Mouse (Mus musculus) forebrain, embryonic 11.5 days (tissue): ENCODE measurements around the gene 4930558K02Rik. TPM values are rescaled to one million over a fixed set of nuclear protein-coding genes. Genes with fewer than 3 reads are reported as not detected.

Experiments used
- ATAC-seq: fragments of 200-750 bp; cut with Nextera tagmentation; replicated peaks from 2 replicates; pipeline ENCODE4 v1.8.0; 2017; ENCODE audit warnings: moderate TSS enrichment; ENCODE audit not compliant: low FRiP score
- DNase-seq: peaks from one replicate; pipeline ENCODE4 v3.0.0-alpha.2; 2017; ENCODE audit warnings: low spot score
- H3K27ac ChIP-seq: fragments of 300-500 bp; sonication (generic); 2 replicates; pipeline ENCODE4 v1.5.1; 2014; ENCODE audit warnings: low read depth, low read length
- H3K27me3 ChIP-seq: fragments of 300-500 bp; sonication (generic); 2 replicates; pipeline ENCODE4 v1.6.1; 2014; ENCODE audit warnings: mild to moderate bottlenecking, low read length, mixed read lengths; ENCODE audit not compliant: control insufficient read depth, insufficient read depth
- H3K36me3 ChIP-seq: fragments of 300-500 bp; sonication (generic); 2 replicates; pipeline ENCODE4 v1.6.1; 2014; ENCODE audit warnings: mild to moderate bottlenecking, low read length, moderate library complexity, mixed read lengths; ENCODE audit not compliant: control insufficient read depth, insufficient read depth
- H3K4me1 ChIP-seq: fragments of 300-500 bp; sonication (generic); replicated peaks from 2 replicates; pipeline ENCODE4 v1.6.1; 2014; ENCODE audit warnings: low read length, mixed read lengths; ENCODE audit not compliant: control insufficient read depth, insufficient read depth
- H3K4me2 ChIP-seq: fragments of 300-500 bp; sonication (generic); 2 replicates; pipeline ENCODE4 v1.6.1; 2014; ENCODE audit warnings: low read depth, mild to moderate bottlenecking, low read length, moderate library complexity, mixed read lengths; ENCODE audit not compliant: severe bottlenecking
- H3K4me3 ChIP-seq: fragments of 300-500 bp; sonication (generic); 2 replicates; pipeline ENCODE4 v1.5.1; 2014; ENCODE audit warnings: low read depth, low read length
- H3K9ac ChIP-seq: fragments of 300-500 bp; sonication (generic); 2 replicates; pipeline ENCODE4 v1.6.1; 2014; ENCODE audit warnings: low read length
- H3K9me3 ChIP-seq: fragments of 300-500 bp; sonication (generic); 2 replicates; pipeline ENCODE4 v1.6.1; 2016; ENCODE audit warnings: low read length, mixed read lengths; ENCODE audit not compliant: control insufficient read depth
- WGBS: fragments of 180-500 bp; shearing (Covaris S2); extraction: QIAGEN DNeasy Blood & Tissue Kit; methylation state at CpG from one replicate; pipeline ENCODE4 v1.1.7; 2014; 5-methylcytosine and 5-hydroxymethylcytosine counted together
- polyA plus RNA-seq: library from polyadenylated mRNA; unstranded; fragments of >200 nt; fragmentation: Nextera tagmentation; extraction: Ambion mirVana; gene quantifications from 2 replicates; pipeline ENCODE4 v1.2.1, GENCODE M21; 2014

The 4930558K02Rik gene
- polyA plus RNA-seq, 1 experiment from 2014 or later: not detected

DNA sequence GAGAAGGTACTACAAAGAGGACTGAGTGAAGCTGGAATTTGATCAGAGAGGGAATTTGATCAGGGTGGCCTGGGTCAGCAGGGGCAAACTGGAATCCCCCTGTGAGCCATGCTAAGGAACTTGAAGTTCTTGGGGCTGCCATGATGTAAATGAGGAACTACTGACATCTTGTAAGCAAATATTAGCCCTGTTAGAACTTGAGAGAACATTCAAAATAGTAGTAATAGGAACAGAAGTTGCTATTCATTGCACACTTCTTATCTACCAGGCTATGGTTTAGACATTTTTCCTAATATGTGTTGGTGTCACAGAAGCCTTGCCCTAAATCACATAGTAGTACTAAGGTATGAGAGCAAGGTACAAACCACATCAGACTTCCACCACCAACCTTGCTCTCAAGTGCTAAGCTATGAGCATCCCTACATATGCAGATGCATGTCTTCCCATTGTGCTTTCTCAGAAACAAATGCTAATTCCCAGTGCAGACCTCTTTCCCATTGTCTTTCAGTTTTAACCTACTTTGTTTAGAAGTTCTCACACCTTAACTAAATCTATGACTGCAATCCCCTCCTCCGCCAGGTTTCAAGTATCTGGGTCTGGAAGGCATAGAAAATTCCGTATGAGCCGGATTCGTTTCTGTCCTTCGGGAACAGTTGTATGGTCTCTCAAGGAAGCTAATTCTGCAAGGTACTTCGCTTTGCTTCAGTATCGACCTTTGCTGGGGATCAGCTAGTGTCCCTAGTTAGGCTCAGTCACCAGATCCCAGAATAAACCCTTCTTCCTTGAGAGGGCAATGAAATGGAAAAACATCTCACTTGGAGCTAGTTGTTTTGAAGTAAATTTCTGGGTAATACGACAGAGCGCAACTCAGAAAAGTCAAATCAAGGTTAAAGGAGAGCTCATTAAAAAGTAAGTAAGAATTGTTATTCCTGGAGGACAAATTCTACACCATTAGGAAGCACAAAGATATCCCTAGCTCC is 58.7 kb downstream of the 4930558K02Rik start:
- DNase-seq (no peak), ATAC-seq (no peak)
- Histone ChIP-seq H3K4me3 (no peak overlapping the region), H3K27ac (no peak overlapping the region), H3K36me3 (no peaks in the 10 kb centered on the region), H3K9me3 (no peaks in the 10 kb centered on the region), H3K4me2 (no peak overlapping the region), H3K27me3 (no peaks in the 10 kb centered on the region), H3K9ac (no peak overlapping the region), H3K4me1 (no peaks in the 10 kb centered on the region)
- 78% methylated on average over 9 of the region's 9 CpGs for WGBS

GRCm38 (mm10) chr1:161919594-161919993 is 59.8 kb downstream of the 4930558K02Rik start:
- DNase-seq (no peak), ATAC-seq (no peak)
- WGBS: 92% methylated on average over 2 of the region's 2 CpGs
- H3K36me3 ChIP-seq: no peaks in the 10 kb centered on the region
- H3K9ac ChIP-seq: no peak overlapping the region
- H3K9me3 ChIP-seq: no peaks in the 10 kb centered on the region
- H3K27me3 ChIP-seq: no peaks in the 10 kb centered on the region
- no peaks in the 10 kb centered on the region for H3K4me1 ChIP-seq
- no peak overlapping the region for H3K4me2 ChIP-seq
- no peak overlapping the region for H3K27ac ChIP-seq
- H3K4me3 ChIP-seq: no peak overlapping the region

DNA sequence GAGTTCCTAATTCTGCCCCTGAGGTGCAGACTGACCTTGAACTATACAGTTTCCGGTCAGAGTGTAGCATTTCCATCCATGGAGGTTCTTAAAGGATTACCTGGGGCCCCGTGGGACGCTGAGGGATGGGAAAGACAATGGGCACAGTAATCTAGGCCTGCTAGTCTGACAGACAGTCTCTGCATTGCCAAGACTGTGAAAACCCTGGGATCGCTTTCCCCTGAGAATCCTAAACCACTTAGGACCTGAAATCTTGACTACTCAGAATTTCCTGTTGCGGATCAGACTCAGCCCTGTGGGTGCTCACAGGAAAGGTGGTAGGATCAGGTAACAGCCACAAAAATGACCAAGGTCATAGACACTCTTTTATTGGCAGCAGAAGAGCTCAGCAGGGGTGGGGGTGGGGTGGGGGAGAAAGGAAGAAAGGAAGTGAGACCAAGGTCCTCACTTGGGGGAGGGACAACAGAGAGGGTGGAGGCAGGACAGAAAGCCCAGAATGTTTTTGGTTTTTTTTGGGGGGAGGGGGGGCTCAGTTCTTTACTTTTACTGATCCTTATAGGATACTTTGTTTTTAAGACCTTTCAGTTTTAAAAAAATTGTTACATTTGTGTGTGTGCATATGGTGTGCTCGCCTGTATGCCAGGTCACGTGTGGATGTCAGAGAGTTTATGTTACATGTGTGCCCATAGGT is 60.6 kb downstream of the 4930558K02Rik start:
- no peak overlapping the region for H3K4me2 ChIP-seq
- H3K4me3 ChIP-seq: no peak overlapping the region
- no peak overlapping the region for H3K9ac ChIP-seq

GRCm38 (mm10) chr1:161917940-161918484 is 61.4 kb downstream of the 4930558K02Rik start:
- no peak overlapping the region for H3K4me2 ChIP-seq
- no peak overlapping the region for H3K4me3 ChIP-seq
- no peaks in the 10 kb centered on the region for H3K4me1 ChIP-seq
- H3K9me3 ChIP-seq: no peaks in the 10 kb centered on the region
- H3K36me3 ChIP-seq: no peaks in the 10 kb centered on the region
- 88% methylated on average over 3 of the region's 3 CpGs for WGBS
- DNase-seq (no peak), ATAC-seq (no peak)
- H3K27me3 ChIP-seq: no peaks in the 10 kb centered on the region
- H3K27ac ChIP-seq: no peak overlapping the region
- H3K9ac ChIP-seq: no peak overlapping the region

More for the DNA sequence above, 60.6 kb downstream of the 4930558K02Rik start:
- Histone ChIP-seq H3K27ac (no peak overlapping the region), H3K36me3 (no peaks in the 10 kb centered on the region), H3K27me3 (no peaks in the 10 kb centered on the region), H3K9me3 (no peaks in the 10 kb centered on the region), H3K4me1 (no peaks in the 10 kb centered on the region)
- DNase-seq (no peak), ATAC-seq (no peak)
- WGBS: 44% methylated on average over 7 of the region's 7 CpGs

GRCm38 (mm10) chr1:161916036-161916435 is 63.4 kb downstream of the 4930558K02Rik start:
- Histone ChIP-seq H3K36me3 (no peaks in the 10 kb centered on the region), H3K4me1 (no peaks in the 10 kb centered on the region), H3K9me3 (no peaks in the 10 kb centered on the region), H3K9ac (no peak overlapping the region), H3K4me2 (no peak overlapping the region), H3K4me3 (no peak overlapping the region), H3K27ac (no peak overlapping the region), H3K27me3 (no peaks in the 10 kb centered on the region)
- ATAC-seq (no peak), DNase-seq (no peak)
- 45% methylated on average over 3 of the region's 3 CpGs for WGBS

DNA sequence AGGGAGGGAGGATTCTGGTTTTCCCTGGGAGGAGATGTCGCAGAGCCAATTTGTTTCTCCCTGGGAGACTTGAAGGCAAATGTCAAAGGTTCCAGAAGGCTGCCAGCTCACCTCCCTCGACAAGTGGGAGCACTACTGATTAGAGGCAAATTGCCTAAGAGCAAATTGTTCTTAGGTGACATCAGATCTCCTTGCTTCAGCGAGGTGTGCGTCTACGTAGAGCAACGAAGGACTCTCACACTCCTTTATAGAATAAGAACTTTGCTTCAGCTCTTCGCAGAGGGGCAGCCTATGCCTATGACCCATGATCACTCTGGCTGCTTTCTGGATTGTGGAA is 65.8 kb downstream of the 4930558K02Rik start:
- no peak overlapping the region for H3K27ac ChIP-seq
- H3K4me3 ChIP-seq: no peak overlapping the region

DNA sequence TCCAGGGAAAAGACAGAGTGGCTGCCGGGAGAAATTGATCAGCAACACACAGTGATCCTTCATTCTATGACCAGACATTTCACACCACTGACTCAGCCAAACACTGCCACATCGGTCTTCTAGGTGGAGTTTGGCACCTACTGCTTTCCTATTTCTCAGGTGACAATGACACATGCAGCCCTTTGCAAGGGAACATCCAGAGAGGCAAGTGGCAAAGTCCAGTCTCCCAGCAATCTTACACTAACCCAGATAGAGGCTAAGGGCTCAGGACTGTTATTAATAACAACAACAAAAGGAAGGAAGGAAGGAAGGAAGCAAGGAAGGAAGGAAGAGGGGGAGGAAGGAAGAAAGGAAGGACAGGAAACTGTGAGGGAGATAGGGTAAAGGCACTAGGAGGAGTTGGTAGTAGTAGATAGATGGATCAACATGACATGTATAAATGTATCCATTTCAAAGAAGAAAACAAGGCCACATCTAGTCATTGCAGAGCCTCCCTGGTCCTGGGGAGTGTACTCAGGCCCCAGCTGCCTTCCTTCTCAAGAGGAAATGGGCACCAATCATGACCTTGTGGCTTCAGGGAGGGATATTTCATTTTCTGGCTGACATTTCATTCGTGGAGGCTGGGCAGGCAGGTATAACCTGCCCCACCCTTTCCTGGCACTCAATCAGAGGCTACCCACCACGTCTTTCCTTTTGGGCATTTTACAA is 66.3 kb downstream of the 4930558K02Rik start:
- WGBS: 73% methylated on average over 4 of the region's 4 CpGs
- Histone ChIP-seq H3K4me2 (no peak overlapping the region), H3K4me3 (no peak overlapping the region), H3K4me1 (no peaks in the 10 kb centered on the region), H3K27ac (no peak overlapping the region), H3K9me3 (no peaks in the 10 kb centered on the region), H3K36me3 (no peaks in the 10 kb centered on the region), H3K9ac (no peak overlapping the region), H3K27me3 (no peaks in the 10 kb centered on the region)
- DNase-seq (no peak), ATAC-seq (no peak)

More for the DNA sequence above, 65.8 kb downstream of the 4930558K02Rik start:
- Histone ChIP-seq H3K9ac (no peak overlapping the region), H3K9me3 (no peaks in the 10 kb centered on the region), H3K4me1 (no peaks in the 10 kb centered on the region), H3K27me3 (no peaks in the 10 kb centered on the region), H3K36me3 (no peaks in the 10 kb centered on the region), H3K4me2 (no peak overlapping the region)
- ATAC-seq (no peak), DNase-seq (no peak)
- WGBS: 76% methylated on average over 7 of the region's 7 CpGs

- Histone ChIP-seq H3K36me3 (no peaks in the 10 kb centered on the region), H3K9me3 (no peaks in the 10 kb centered on the region), H3K27me3 (no peaks in the 10 kb centered on the region), H3K4me1 (no peaks in the 10 kb centered on the region), H3K27ac (no peak overlapping the region), H3K4me2 (no peak overlapping the region), H3K4me3 (no peak overlapping the region), H3K9ac (no peak overlapping the region)
- DNase-seq: no peak
- WGBS: 88% methylated on average over 8 of the region's 8 CpGs
- no peak for ATAC-seq
Observed at GRCm38 (mm10) chr1:161909074-161909473, 70.4 kb downstream of the 4930558K02Rik start.
